Mouse (Mus musculus) erythroblast, embryonic 14.5 days (primary cell): ENCODE measurements around the gene Yipf2. TPM values are rescaled to one million over a fixed set of nuclear protein-coding genes. Genes with fewer than 3 reads are reported as not detected.
A peak's percentile ranks its signal among the peaks of the same experiment; 100 is the strongest.

Experiments
- H3K27me3 ChIP-seq: 2 replicates; pipeline ENCODE4 v1.6.1; 2012; ENCODE audit warnings: inconsistent platforms; ENCODE audit not compliant: control insufficient read depth
- H3K36me3 ChIP-seq: 2 replicates; pipeline ENCODE4 v1.6.1; 2012; ENCODE audit warnings: mild to moderate bottlenecking, inconsistent platforms; ENCODE audit not compliant: control insufficient read depth
- H3K4me1 ChIP-seq: 2 replicates; pipeline ENCODE4 v1.6.1; 2012; ENCODE audit warnings: inconsistent platforms; ENCODE audit not compliant: control insufficient read depth
- H3K4me3 ChIP-seq: replicated peaks from 2 replicates; pipeline ENCODE3; 2012; ENCODE audit warnings: moderate library complexity, mild to moderate bottlenecking, inconsistent platforms
- H3K9me3 ChIP-seq: 2 replicates; pipeline ENCODE4 v1.6.1; 2012; ENCODE audit warnings: low read length, inconsistent platforms, mixed read lengths; ENCODE audit not compliant: control insufficient read depth
- GATA1 ChIP-seq: IDR thresholded peaks from 2 replicates; pipeline ENCODE4 v1.6.1; 2012; ENCODE audit warnings: low read length, inconsistent platforms, mixed read lengths
- TAL1 ChIP-seq: IDR thresholded peaks from 3 replicates; pipeline ENCODE4 v1.6.1; 2012; ENCODE audit warnings: low read length, inconsistent platforms, mixed read lengths
- polyA plus RNA-seq: library from polyadenylated mRNA; stranded (reverse); fragments of >175 nt; gene quantifications from 2 replicates; pipeline ENCODE4 v1.2.3, GENCODE M21; 2012

Gene Yipf2
- polyA plus RNA-seq, 1 experiment, result 0.25 TPM

GRCm38 (mm10) chr9:21620229-21620628 lies 27.6 kb upstream of the Yipf2 start:
- Histone ChIP-seq H3K36me3 (peaks cover 31% of the 10 kb centered on the region), H3K4me1 (peaks cover 45% of the 10 kb centered on the region), H3K9me3 (no peaks in the 10 kb centered on the region), H3K4me3 (no peak overlapping the region), H3K27me3 (no peaks in the 10 kb centered on the region)
- TF ChIP-seq GATA1 (no peak), TAL1 (no peak)

GRCm38 (mm10) chr9:21617066-21617465 lies 24.4 kb upstream of the Yipf2 start:
- Histone ChIP-seq H3K9me3 (no peaks in the 10 kb centered on the region), H3K4me3 (peak overlapping the region; percentile 87), H3K27me3 (no peaks in the 10 kb centered on the region), H3K36me3 (peaks cover 19% of the 10 kb centered on the region), H3K4me1 (peaks cover 43% of the 10 kb centered on the region)
- TF ChIP-seq TAL1 (no peak), GATA1 (no peak)

GRCm38 (mm10) chr9:21616232-21616781 lies 23.7 kb upstream of the Yipf2 start:
- no peaks in the 10 kb centered on the region for H3K27me3 ChIP-seq
- H3K4me1 ChIP-seq, result peaks cover 41% of the 10 kb centered on the region
- peaks cover 19% of the 10 kb centered on the region for H3K36me3 ChIP-seq
- peak overlapping the region; percentile 87 for H3K4me3 ChIP-seq
- no peak for TF ChIP-seq GATA1
- no peak for TF ChIP-seq TAL1
- H3K9me3 ChIP-seq, result no peaks in the 10 kb centered on the region

GRCm38 (mm10) chr9:21615617-21616231 lies 23.1 kb upstream of the Yipf2 start, which contains the start of gene Smarca4:
Gene Smarca4, plus strand, starts transcription at chr9:21616169.
- Histone ChIP-seq H3K27me3 (no peaks in the 10 kb centered on the region), H3K9me3 (no peaks in the 10 kb centered on the region), H3K4me1 (peaks cover 40% of the 10 kb centered on the region), H3K36me3 (peaks cover 19% of the 10 kb centered on the region), H3K4me3 (peak within 1 kb of the TSS; percentile 87)
- no peak for TF ChIP-seq GATA1
- TF ChIP-seq TAL1, result no peak

- TF ChIP-seq GATA1 (no peak), TAL1 (no peak)
- Histone ChIP-seq H3K4me1 (peaks cover 37% of the 10 kb centered on the region), H3K9me3 (no peaks in the 10 kb centered on the region), H3K4me3 (peak overlapping the region; percentile 87), H3K36me3 (peaks cover 15% of the 10 kb centered on the region), H3K27me3 (no peaks in the 10 kb centered on the region)
Measured at GRCm38 (mm10) chr9:21614864-21615616, 22.4 kb upstream of the Yipf2 start.

GRCm38 (mm10) chr9:21609861-21610260 lies 17.2 kb upstream of the Yipf2 start:
- Histone ChIP-seq H3K4me3 (no peak overlapping the region), H3K9me3 (no peaks in the 10 kb centered on the region), H3K27me3 (no peaks in the 10 kb centered on the region), H3K4me1 (peaks cover 6% of the 10 kb centered on the region), H3K36me3 (no peaks in the 10 kb centered on the region)
- TF ChIP-seq TAL1, result no peak
- no peak for TF ChIP-seq GATA1

GRCm38 (mm10) chr9:21606648-21607047 lies 14.0 kb upstream of the Yipf2 start:
- TF ChIP-seq GATA1, result no peak
- no peak for TF ChIP-seq TAL1
- Histone ChIP-seq H3K36me3 (no peaks in the 10 kb centered on the region), H3K27me3 (no peaks in the 10 kb centered on the region), H3K4me3 (no peak overlapping the region), H3K9me3 (no peaks in the 10 kb centered on the region), H3K4me1 (peaks cover 3% of the 10 kb centered on the region)

- no peaks in the 10 kb centered on the region for H3K27me3 ChIP-seq
- H3K9me3 ChIP-seq, result no peaks in the 10 kb centered on the region
- TF ChIP-seq GATA1 (no peak), TAL1 (no peak)
- H3K36me3 ChIP-seq, result no peaks in the 10 kb centered on the region
- peaks cover 9% of the 10 kb centered on the region for H3K4me1 ChIP-seq
- H3K4me3 ChIP-seq, result no peak overlapping the region
Measured at GRCm38 (mm10) chr9:21605865-21606264, 13.2 kb upstream of the Yipf2 start.

GRCm38 (mm10) chr9:21604119-21604518 lies 11.5 kb upstream of the Yipf2 start:
- no peaks in the 10 kb centered on the region for H3K9me3 ChIP-seq
- TF ChIP-seq TAL1 (no peak), GATA1 (no peak)
- no peaks in the 10 kb centered on the region for H3K27me3 ChIP-seq
- H3K4me1 ChIP-seq, result peaks cover 21% of the 10 kb centered on the region
- no peak overlapping the region for H3K4me3 ChIP-seq
- H3K36me3 ChIP-seq, result no peaks in the 10 kb centered on the region; the same call in none of the 2 replicates
